Comparison of ENCODE assay signal across 10 mouse cellular contexts in genomic region chr12:99342160-99342559, GRCm38 (mm10).
DNase-seq lines count a peak whose midpoint lies in the region; ATAC-seq and TF ChIP-seq lines count a peak whose summit lies in the region.
"Had no signal": no experiment of that assay in that cellular context is flagged by ENCODE, and none has a peak within 500 bp of the region (broad histone marks: within the 10 kb centered on the region; RNA-seq: fewer than 3 reads in every experiment).

No protein-coding gene starts in this region.

- DNase-seq in liver, adult 2 months (ENCODE audit: extremely low read depth, low read depth, low spot score), result peak; percentile 91
- peak; percentile 45 for DNase-seq in brain, adult 2 months (ENCODE audit: low read depth, low spot score)
- no peak for DNase-seq in T-cell, adult 2 months (ENCODE audit: low spot score)
- no peak for DNase-seq in frontal cortex, adult 2 months (ENCODE audit: extremely low spot score in 1 of 2, low spot score in 1 of 2)
- no peak for DNase-seq in limb, embryonic 10.5 days (ENCODE audit: low spot score)
- DNase-seq: kidney, adult 8-10 months had no signal

- peaks cover 35% of the 10 kb centered on the region for H3K4me1 ChIP-seq in liver, adult 2 months (ENCODE audit: control insufficient read depth, insufficient read depth, low read length)
- peaks cover 37% of the 10 kb centered on the region for H3K4me1 ChIP-seq in liver, embryonic 12.5 days
- peaks cover 49% of the 10 kb centered on the region for H3K4me1 ChIP-seq in forebrain, embryonic 15.5 days
- peaks cover 46% of the 10 kb centered on the region for H3K4me1 ChIP-seq in midbrain, embryonic 16.5 days (ENCODE audit: control insufficient read depth, insufficient read depth, low read length)
- peaks cover 81% of the 10 kb centered on the region for H3K4me1 ChIP-seq in limb, embryonic 10.5 days

- no peak overlapping the region for H3K4me2 ChIP-seq in liver, embryonic 12.5 days
- no peak overlapping the region for H3K4me2 ChIP-seq in forebrain, embryonic 15.5 days (replicated peaks)
- no peak overlapping the region for H3K4me2 ChIP-seq in midbrain, embryonic 16.5 days (ENCODE audit: low read length)
- H3K4me2 ChIP-seq: limb, embryonic 15.5 days had no signal

- H3K9me3 ChIP-seq in liver, embryonic 12.5 days (replicated peaks), result no peaks in the 10 kb centered on the region
- no peaks in the 10 kb centered on the region for H3K9me3 ChIP-seq in forebrain, embryonic 15.5 days
- H3K9me3 ChIP-seq in midbrain, embryonic 16.5 days (replicated peaks; ENCODE audit: control insufficient read depth, low read length, poor library complexity, severe bottlenecking), result no peaks in the 10 kb centered on the region
- no peaks in the 10 kb centered on the region for H3K9me3 ChIP-seq in limb, embryonic 10.5 days (replicated peaks)
- H3K9me3 ChIP-seq: limb, embryonic 15.5 days had no signal

- no peak overlapping the region for H3K9ac ChIP-seq in liver, adult 2 months (ENCODE audit: low read depth, low read length)
- no peak overlapping the region for H3K9ac ChIP-seq in liver, embryonic 12.5 days
- no peak overlapping the region for H3K9ac ChIP-seq in forebrain, embryonic 15.5 days (replicated peaks)
- H3K9ac ChIP-seq in midbrain, embryonic 16.5 days (ENCODE audit: low read depth, low read length), result no peak overlapping the region
- H3K9ac ChIP-seq: limb, embryonic 15.5 days had no signal

- H3K27ac ChIP-seq in liver, adult 2 months (replicated peaks; ENCODE audit: insufficient read depth, low read depth, low read length), result peak overlapping the region; percentile 52; the same call in 1 of the 2 replicates
- H3K27ac ChIP-seq in liver, embryonic 12.5 days, result no peak overlapping the region
- H3K27ac ChIP-seq in forebrain, embryonic 15.5 days (replicated peaks), result peak overlapping the region; percentile 95
- H3K27ac ChIP-seq in midbrain, embryonic 16.5 days (ENCODE audit: low read length), result peak overlapping the region; percentile 92
- no peak overlapping the region for H3K27ac ChIP-seq in limb, embryonic 10.5 days
- H3K27ac ChIP-seq: limb, embryonic 15.5 days had no signal

- TF ChIP-seq CTCF in liver, adult 2 months (IDR thresholded peaks at IDR 0.05; ENCODE audit: low read depth, low read length), result no peak

- no peak for TF ChIP-seq POLR2A in liver, adult 2 months (IDR thresholded peaks at IDR 0.05; ENCODE audit: extremely low read depth, insufficient read depth, low read length)

- WGBS in liver, adult 2 months, result 22% methylated on average over 3 of the region's 3 CpGs
- 47% methylated on average over 3 of the region's 3 CpGs for WGBS in liver, embryonic 12.5 days (ENCODE audit: insufficient replicate concordance)
- 15% methylated on average over 3 of the region's 3 CpGs for WGBS in forebrain, embryonic 15.5 days
- 7% methylated on average over 3 of the region's 3 CpGs for WGBS in midbrain, embryonic 16.5 days
- WGBS in limb, embryonic 10.5 days, result 4% methylated on average over 3 of the region's 3 CpGs

- peaks cover 22% of the 10 kb centered on the region for H3K79me2 ChIP-seq in liver, adult 2 months (ENCODE audit: control insufficient read depth, insufficient read depth, low read length)

- peaks cover 10% of the 10 kb centered on the region; the same call in 1 of the 2 replicates for H3K36me3 ChIP-seq in liver, adult 2 months (ENCODE audit: control insufficient read depth, insufficient read depth, low read length)
- peaks cover 12% of the 10 kb centered on the region for H3K36me3 ChIP-seq in liver, embryonic 12.5 days
- H3K36me3 ChIP-seq in forebrain, embryonic 15.5 days, result no peaks in the 10 kb centered on the region
- no peaks in the 10 kb centered on the region for H3K36me3 ChIP-seq in midbrain, embryonic 16.5 days (ENCODE audit: control insufficient read depth, insufficient read depth, low read length)
- H3K36me3 ChIP-seq in limb, embryonic 10.5 days, result peaks cover 23% of the 10 kb centered on the region

- no peaks in the 10 kb centered on the region for H3K27me3 ChIP-seq in liver, adult 2 months (ENCODE audit: control insufficient read depth, insufficient read depth, low read length)
- H3K27me3 ChIP-seq in liver, embryonic 12.5 days (replicated peaks), result no peaks in the 10 kb centered on the region
- H3K27me3 ChIP-seq in forebrain, embryonic 15.5 days, result no peaks in the 10 kb centered on the region
- H3K27me3 ChIP-seq in midbrain, embryonic 16.5 days (ENCODE audit: control insufficient read depth, insufficient read depth, low read depth, low read length), result no peaks in the 10 kb centered on the region
- no peaks in the 10 kb centered on the region for H3K27me3 ChIP-seq in limb, embryonic 10.5 days (ENCODE audit: low read depth, poor library complexity, severe bottlenecking)
- H3K27me3 ChIP-seq: limb, embryonic 15.5 days had no signal

- ATAC-seq in liver, embryonic 12.5 days, result no peak
- no peak for ATAC-seq in forebrain, embryonic 15.5 days (replicated peaks)
- ATAC-seq in midbrain, embryonic 16.5 days, result no peak

- no peak overlapping the region for H3K4me3 ChIP-seq in liver, adult 2 months (ENCODE audit: insufficient read depth, low read depth, low read length)
- no peak overlapping the region for H3K4me3 ChIP-seq in liver, embryonic 12.5 days
- no peak overlapping the region for H3K4me3 ChIP-seq in forebrain, embryonic 15.5 days
- H3K4me3 ChIP-seq in midbrain, embryonic 16.5 days (ENCODE audit: low read depth, low read length), result no peak overlapping the region
- no peak overlapping the region for H3K4me3 ChIP-seq in limb, embryonic 10.5 days
- H3K4me3 ChIP-seq: limb, embryonic 15.5 days had no signal

Comparison
In these comparisons a context has a peak if more than half of its experiments do, and no peak if none do; other contexts are left out.
1. H3K27ac ChIP-seq: peak in liver, adult 2 months (single experiment), forebrain, embryonic 15.5 days (single experiment) and midbrain, embryonic 16.5 days (single experiment); none in liver, embryonic 12.5 days (single experiment) and limb, embryonic 10.5 days (single experiment).
2. DNase-seq: peak in liver, adult 2 months (single experiment) and brain, adult 2 months (single experiment); none in T-cell, adult 2 months (single experiment), frontal cortex, adult 2 months (0 of 2) and limb, embryonic 10.5 days (single experiment).